ENCODE assay signal across 20 mouse cellular contexts in genomic region chr9:27643916-27644315, GRCm38 (mm10).
DNase-seq lines count a peak whose midpoint lies in the region; TF ChIP-seq lines count a peak whose summit lies in the region.
"Had no signal": no experiment of that assay in that cellular context is flagged by ENCODE, and none has a peak within 500 bp of the region (broad histone marks: within the 10 kb centered on the region; RNA-seq: fewer than 3 reads in every experiment).

No protein-coding gene starts in this region.

- TF ChIP-seq POLR2A in lung, adult 2 months (IDR thresholded peaks at IDR 0.05; ENCODE audit: borderline replicate concordance, extremely low read depth, low read depth, low read length), result no peak

- no peaks in the 10 kb centered on the region for H3K27me3 ChIP-seq in heart, embryonic 10.5 days (ENCODE audit: insufficient read depth, poor library complexity, severe bottlenecking)
- H3K27me3 ChIP-seq: hindbrain, embryonic 15.5 days; intestine, embryonic 15.5 days had no signal

- intact Hi-C loops in heart, postnatal 10 days (cut with DNase I), result no loop called here

- TF ChIP-seq CTCF in lung, adult 2 months (IDR thresholded peaks at IDR 0.05; ENCODE audit: insufficient read depth, low read length), result no peak

- peaks cover 3% of the 10 kb centered on the region; the same call in 1 of the 2 replicates for H3K4me1 ChIP-seq in heart, embryonic 10.5 days
- no peaks in the 10 kb centered on the region; the same call in 1 of the 2 replicates for H3K4me1 ChIP-seq in lung, adult 2 months (ENCODE audit: control insufficient read depth, insufficient read depth, low read length)
- H3K4me1 ChIP-seq: hindbrain, embryonic 15.5 days; intestine, embryonic 15.5 days; limb, embryonic 12.5 days had no signal

- H3K4me3 ChIP-seq in heart, embryonic 10.5 days, result no peak overlapping the region
- H3K4me3 ChIP-seq in lung, adult 2 months (replicated peaks; ENCODE audit: extremely low read depth, low read depth, low read length), result no peak overlapping the region
- H3K4me3 ChIP-seq: forebrain, embryonic 10.5 days; hindbrain, embryonic 15.5 days; intestine, embryonic 15.5 days; limb, embryonic 12.5 days had no signal

- peak; percentile 74 to 79 for DNase-seq in cerebellum, postnatal 14 days
- DNase-seq in cerebellum, adult 18-20 months, result no peak
- peak; percentile 17 to 27 for DNase-seq in heart, postnatal 10 days
- no peak for DNase-seq in heart, embryonic 10.5 days (ENCODE audit: low spot score)
- peak; percentile 18 to 29 for DNase-seq in lung, postnatal 4 days
- DNase-seq in lung, adult 2 months, result no peak
- no peak for DNase-seq in embryo, embryonic 9.5 days (ENCODE audit: extremely low spot score)
- DNase-seq: adrenal gland, adult 2 months; gastrocnemius, postnatal 10 days; kidney, adult 8-10 months; kidney, postnatal 10 days; liver, postnatal 0 days; thymus, adult 2 months; thymus, postnatal 4 days had no signal

- no peak overlapping the region for H3K27ac ChIP-seq in heart, embryonic 10.5 days
- H3K27ac ChIP-seq: forebrain, embryonic 10.5 days; hindbrain, embryonic 15.5 days; intestine, embryonic 15.5 days; limb, embryonic 12.5 days; macrophage; stomach, postnatal 0 days had no signal

- H3K36me3 ChIP-seq in heart, embryonic 10.5 days, result no peaks in the 10 kb centered on the region
- H3K36me3 ChIP-seq: forebrain, embryonic 10.5 days; hindbrain, embryonic 15.5 days; intestine, embryonic 15.5 days; limb, embryonic 12.5 days had no signal

- H3K9me3 ChIP-seq in heart, embryonic 10.5 days, result no peaks in the 10 kb centered on the region
- H3K9me3 ChIP-seq: forebrain, embryonic 10.5 days; hindbrain, embryonic 15.5 days; intestine, embryonic 15.5 days; limb, embryonic 12.5 days had no signal

Comparison
In these comparisons a context has a peak if more than half of its experiments do, and no peak if none do; other contexts are left out.
1. DNase-seq: peak in cerebellum, postnatal 14 days (2 of 2), heart, postnatal 10 days (2 of 2) and lung, postnatal 4 days (2 of 2); none in cerebellum, adult 18-20 months (0 of 2), heart, embryonic 10.5 days (single experiment), lung, adult 2 months (single experiment) and embryo, embryonic 9.5 days (single experiment).